Mouse (Mus musculus) megakaryocyte, adult 5-6 weeks (primary cell): Measurements from ENCODE around the gene Ap1s1. TPM values are rescaled to one million over a fixed set of nuclear protein-coding genes. Genes with fewer than 3 reads are reported as not detected.

Experiments used
- ATAC-seq: 2 replicates; pipeline ENCODE4 v1.8.0; 2016; ENCODE audit warnings: mild to moderate bottlenecking, inconsistent platforms; ENCODE audit not compliant: poor library complexity, severe bottlenecking
- total RNA-seq, 2 experiments: library from RNA; stranded (forward) in 1 of 2; stranded (reverse) in 1 of 2; fragments of 153-499, 151-499 nt in 1 of 2; fragments of 221-1000, 200-1000 nt in 1 of 2; gene quantifications; 2 replicates each; pipeline versions ENCODE4 v1.2.3 to v1.2.4; 2015 to 2017

The Ap1s1 gene
- total RNA-seq, 2 experiments from 2014 or later = 19.6 to 43.3 TPM

GRCm38 (mm10) chr5:137065923-137066322 is 20.0 kb upstream of the Ap1s1 start:
- ATAC-seq = no peak

- no peak for ATAC-seq
Measured at GRCm38 (mm10) chr5:137065454-137065853, 19.5 kb upstream of the Ap1s1 start.

GRCm38 (mm10) chr5:137062601-137063000 is 16.7 kb upstream of the Ap1s1 start:
- no peak for ATAC-seq

GRCm38 (mm10) chr5:137061809-137062481 is 16.0 kb upstream of the Ap1s1 start:
- no peak for ATAC-seq

GRCm38 (mm10) chr5:137054873-137055272 is 8.9 kb upstream of the Ap1s1 start:
- no peak for ATAC-seq

GRCm38 (mm10) chr5:137054299-137054698 is 8.4 kb upstream of the Ap1s1 start:
- ATAC-seq = no peak

- no peak for ATAC-seq
Measured at GRCm38 (mm10) chr5:137051914-137052505, 6.1 kb upstream of the Ap1s1 start.

- ATAC-seq = no peak
Measured at GRCm38 (mm10) chr5:137051125-137051524, 5.2 kb upstream of the Ap1s1 start.

GRCm38 (mm10) chr5:137046991-137047390 is 1.1 kb upstream of the Ap1s1 start:
- ATAC-seq = no peak

- ATAC-seq = no peak
Measured at GRCm38 (mm10) chr5:137046324-137046718, 386 bp upstream of the Ap1s1 start.

- ATAC-seq = no peak
Measured at GRCm38 (mm10) chr5:137043997-137044396, 1.9 kb downstream of the Ap1s1 start.

GRCm38 (mm10) chr5:137041442-137041841 is 4.5 kb downstream of the Ap1s1 start:
- ATAC-seq = no peak

- no peak for ATAC-seq
Measured at GRCm38 (mm10) chr5:137039453-137039852, 6.5 kb downstream of the Ap1s1 start.

- ATAC-seq = no peak
Measured at GRCm38 (mm10) chr5:137036211-137036610, 9.7 kb downstream of the Ap1s1 start.

GRCm38 (mm10) chr5:137032641-137033074 is 13.3 kb downstream of the Ap1s1 start:
- peak; percentile 68 for ATAC-seq

- no peak for ATAC-seq
Measured at GRCm38 (mm10) chr5:137032033-137032421, 13.9 kb downstream of the Ap1s1 start.

GRCm38 (mm10) chr5:137031076-137032032 is 14.6 kb downstream of the Ap1s1 start:
- ATAC-seq = no peak

GRCm38 (mm10) chr5:137030416-137030810 is 15.5 kb downstream of the Ap1s1 start:
- no peak for ATAC-seq

GRCm38 (mm10) chr5:137029643-137030415 is 16.1 kb downstream of the Ap1s1 start:
- ATAC-seq = peak; percentile 81

- ATAC-seq = no peak
Measured at GRCm38 (mm10) chr5:137029273-137029585, 16.7 kb downstream of the Ap1s1 start.
